Mouse (Mus musculus): ENCODE data around the gene Prkci. TPM values are rescaled to one million over a fixed set of nuclear protein-coding genes. Genes with fewer than 3 reads are reported as not detected.

The Prkci gene
- total RNA-seq, 1 experiment from 2014 or later = 11.3 TPM

Other genes with a start within 250 kb of the Prkci start
- gene Samd7, start 249.5 kb upstream of the Prkci start, total RNA-seq (2017) = not detected in 2 replicates
- gene Sec62, start 202.9 kb upstream of the Prkci start, total RNA-seq (2017) = 88.0 and 105 TPM in 2 replicates
- 13.0 and 23.2 TPM in 2 replicates for gene Gpr160, start 139.8 kb upstream of the Prkci start, total RNA-seq (2017)
- gene Phc3, start 26.3 kb upstream of the Prkci start, total RNA-seq (2017) = 20.9 and 21.1 TPM in 2 replicates
- 22.9 and 32.8 TPM in 2 replicates for gene Skil, start 99.3 kb downstream of the Prkci start, total RNA-seq (2017)
- not detected in 2 replicates for gene Cldn11, start 154.2 kb downstream of the Prkci start, total RNA-seq (2017)

Measured in common myeloid progenitor, adult 5-6 weeks (primary cell).